Mouse (Mus musculus) liver, adult 10 weeks (tissue): ENCODE measurements around the gene Ampd2. TPM values are rescaled to one million over a fixed set of nuclear protein-coding genes. Genes with fewer than 3 reads are reported as not detected.

ENCODE experiments used
- polyA plus RNA-seq: library from polyadenylated mRNA; stranded (reverse); fragments of 350-450 nt; fragmentation: Illumina TruSeq; extraction: RNeasy Lipid Tissue Mini Kit (QIAGEN cat#74804); gene quantifications from one replicate; pipeline ENCODE4 v1.2.3, GENCODE M21; 2014; ENCODE audit warnings: low read depth, low replicate concordance

The Ampd2 gene
- polyA plus RNA-seq, result 6.4 TPM

DNA sequence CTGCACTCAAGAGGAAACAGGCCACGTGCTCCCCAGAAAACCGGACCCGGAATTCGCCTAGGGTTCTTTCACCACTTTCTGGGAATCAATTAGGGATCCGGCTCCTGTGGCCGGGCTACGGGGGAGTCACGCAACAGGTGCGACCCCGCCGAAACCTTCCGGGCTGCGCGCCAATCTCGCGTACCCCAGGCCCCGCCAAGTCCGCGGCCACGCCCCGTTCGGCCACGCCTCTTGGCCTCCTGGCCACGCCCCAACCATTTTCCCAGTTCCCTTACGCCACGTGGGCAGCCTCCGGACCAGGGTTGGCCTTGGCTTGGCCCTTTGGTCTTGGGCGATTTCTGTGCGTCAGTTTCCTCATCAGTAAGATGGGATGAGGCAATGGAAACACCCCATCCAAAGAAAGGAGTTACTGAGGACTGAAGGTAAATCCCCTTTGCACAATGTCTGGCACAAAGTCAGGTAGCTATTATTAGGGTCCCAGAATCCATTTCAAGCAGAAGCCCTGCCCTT is at the start of gene Ampd2:
Ampd2 (minus strand) TSS at position 182 of the 510 bp plus-strand sequence.

DNA sequence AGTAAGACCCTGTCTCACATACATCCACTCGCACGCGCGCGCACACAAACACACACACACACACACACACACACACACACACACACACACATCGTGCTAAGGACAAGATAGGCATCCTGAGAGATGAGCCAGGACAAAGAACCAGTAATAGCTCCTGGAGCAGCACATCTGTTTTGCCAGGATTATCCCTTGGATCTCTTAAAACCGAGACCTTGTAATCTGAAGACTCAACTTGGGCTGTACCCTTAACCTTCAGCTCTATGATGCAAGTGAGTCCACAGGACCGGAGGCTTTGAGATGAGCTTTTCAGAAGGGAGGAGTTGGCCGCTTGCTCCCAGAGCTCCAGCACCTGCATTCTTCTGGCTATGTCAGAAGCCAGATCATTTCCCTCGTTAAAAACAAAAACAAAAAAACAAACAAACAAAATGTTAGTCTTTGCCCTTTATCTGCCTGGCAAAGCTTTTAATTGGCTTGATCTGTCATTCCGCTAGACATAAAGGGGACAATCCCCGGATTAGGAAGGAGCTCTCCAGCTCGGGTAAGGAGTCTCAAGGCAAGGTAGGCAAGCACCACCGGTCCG is 6.2 kb upstream of the Ampd2 start, which contains the start of gene Gnat2:
Gnat2 (plus strand) TSS at position 254 of the 580 bp plus-strand sequence.

DNA sequence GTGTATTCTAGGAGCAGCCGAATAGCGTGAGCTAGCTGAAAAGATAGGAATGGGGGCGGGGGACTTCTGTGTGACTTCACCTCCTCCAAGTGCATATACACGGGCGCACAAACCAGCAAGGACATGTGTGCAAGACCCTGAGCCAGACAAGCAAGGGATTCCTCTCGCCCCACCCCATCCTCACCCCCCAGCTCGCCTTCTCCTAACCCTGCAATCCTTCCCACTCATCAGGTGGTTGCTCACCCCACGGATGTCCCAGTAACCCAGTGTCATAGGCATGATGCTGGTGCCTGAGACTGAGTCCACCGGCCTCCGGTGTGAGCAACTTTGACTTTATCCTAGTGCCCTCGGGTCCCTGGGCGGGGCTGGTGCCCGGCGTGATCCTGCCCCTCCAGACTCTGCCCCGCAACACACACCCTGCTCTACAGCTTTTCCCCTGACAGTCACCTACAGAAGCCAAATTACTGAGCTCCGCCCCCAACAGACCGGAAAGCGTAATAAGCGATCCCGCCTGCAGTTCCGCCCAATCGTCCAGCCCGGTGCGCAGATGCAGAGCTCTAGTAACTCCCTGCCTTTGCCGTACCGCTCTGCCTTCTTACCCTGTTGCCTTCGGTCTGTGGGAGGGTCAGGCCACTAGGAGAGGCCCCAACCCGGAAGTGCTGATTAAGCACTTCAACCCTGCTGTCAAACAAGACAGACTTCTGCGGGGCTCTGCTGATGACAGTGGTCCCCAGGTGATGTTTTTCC is 41.9 kb downstream of the Ampd2 start, which contains the start of gene Gstm4:
Gstm4 (minus strand) TSS at position 501 of the 747 bp plus-strand sequence.

Other genes with a start within 250 kb of the Ampd2 start
- not detected for gene Eps8l3, start 209.4 kb downstream of the Ampd2 start, polyA plus RNA-seq
- gene Gstm5, start 190.8 kb downstream of the Ampd2 start, polyA plus RNA-seq, result 20.2 TPM
- 26.7 TPM for gene Gstm7, start 154.8 kb downstream of the Ampd2 start, polyA plus RNA-seq
- gene Gstm6, start 142.9 kb downstream of the Ampd2 start, polyA plus RNA-seq, result 96.2 TPM
- gene Gstm3, start 117.4 kb downstream of the Ampd2 start, polyA plus RNA-seq, result 31.2 TPM
- 81.4 TPM for gene Gstm2, start 100.2 kb downstream of the Ampd2 start, polyA plus RNA-seq
- 506 TPM for gene Gstm1, start 68.7 kb downstream of the Ampd2 start, polyA plus RNA-seq
- 25.8 TPM for gene Gstm4, start 41.8 kb downstream of the Ampd2 start, polyA plus RNA-seq
- gene Gnat2, start 6.1 kb upstream of the Ampd2 start, polyA plus RNA-seq, result 0.95 TPM
- gene Gnai3, start 59.5 kb upstream of the Ampd2 start, polyA plus RNA-seq, result 137 TPM
- gene Gpr61, start 68.2 kb upstream of the Ampd2 start, polyA plus RNA-seq, result not detected
- gene Amigo1, start 99.7 kb upstream of the Ampd2 start, polyA plus RNA-seq, result 2.5 TPM
- gene Cyb561d1, start 114.6 kb upstream of the Ampd2 start, polyA plus RNA-seq, result 2.0 TPM
- not detected for gene Atxn7l2, start 124.3 kb upstream of the Ampd2 start, polyA plus RNA-seq
- gene Sypl2, start 140.0 kb upstream of the Ampd2 start, polyA plus RNA-seq, result not detected
- gene Psma5, start 170.3 kb upstream of the Ampd2 start, polyA plus RNA-seq, result 96.0 TPM
- gene Sort1, start 197.4 kb upstream of the Ampd2 start, polyA plus RNA-seq, result 5.6 TPM